Mouse (Mus musculus): Measurements from ENCODE around the gene Cmas. TPM values are rescaled to one million over a fixed set of nuclear protein-coding genes. Genes with fewer than 3 reads are reported as not detected.

The Cmas gene
- total and polyA plus RNA-seq, 3 experiments, result 11.7 to 35.9 (median 35.0) TPM

DNA sequence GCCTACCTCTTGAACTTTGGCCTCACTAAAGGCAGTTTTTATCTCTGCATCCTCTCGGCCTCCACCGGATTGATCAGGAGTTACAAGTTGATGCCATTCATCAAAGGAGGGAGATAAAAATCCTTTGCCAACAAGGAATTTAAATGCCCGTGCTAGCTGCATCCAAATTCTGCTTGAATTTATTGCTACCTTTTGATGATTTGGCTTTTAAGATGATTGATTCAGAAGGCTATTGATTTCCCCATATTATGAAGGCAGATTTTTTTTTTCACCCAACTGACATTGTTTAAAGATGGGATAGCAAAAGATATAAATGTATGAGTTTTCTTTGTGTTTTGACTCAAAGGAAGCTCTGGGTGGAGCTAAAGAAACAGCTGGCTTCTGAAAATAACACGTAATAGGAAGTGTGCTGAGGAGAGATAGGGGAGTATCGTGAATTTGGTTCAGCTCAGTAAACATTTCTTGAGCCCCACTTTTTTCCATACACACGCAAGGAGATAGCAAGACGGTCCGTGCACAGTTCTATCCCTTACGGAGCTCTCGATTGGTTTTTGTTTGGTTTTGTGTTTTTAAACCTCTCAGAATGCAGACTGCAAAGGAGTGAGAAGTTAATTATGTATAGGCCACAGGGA, 964 bp downstream of the Cmas start:
- Histone ChIP-seq H3K27ac (peak overlapping the region; percentile 81), H3K27me3 (ENCODE audit: control insufficient read depth, insufficient read depth, low read length) (no peaks in the 10 kb centered on the region), H3K9ac (ENCODE audit: low read depth, low read length) (peak overlapping the region; percentile 93), H3K79me2 (replicated peaks; ENCODE audit: control insufficient read depth, insufficient read depth, low read length) (peaks cover 2% of the 10 kb centered on the region), H3K4me1 (ENCODE audit: control insufficient read depth, insufficient read depth, low read length) (peaks cover 2% of the 10 kb centered on the region), H3K4me3 (peak overlapping the region; percentile 91), H3K36me3 (ENCODE audit: control insufficient read depth, insufficient read depth, low read length) (no peaks in the 10 kb centered on the region; the same call in 1 of the 2 replicates)
- TF ChIP-seq POLR2A (IDR thresholded peaks at IDR 0.05; ENCODE audit: insufficient read depth, low read depth, low read length) (0 out of 2 replicates have a peak, but pooled peaks have one; percentile 25), EP300 (IDR thresholded peaks at IDR 0.05; ENCODE audit: insufficient read depth, low read depth, low read length) (no peak), CTCF (IDR thresholded peaks at IDR 0.05) (no peak)
- intact Hi-C loops (cut with DNase I), result loop anchor here (2.0 to 5.0 kb wide), 2 partner anchors 375 to 410 kb away; partner anchors contain the start of gene Pyroxd1
- no peak for DNase-seq
- WGBS, result 26% methylated on average over 10 of the region's 10 CpGs

DNA sequence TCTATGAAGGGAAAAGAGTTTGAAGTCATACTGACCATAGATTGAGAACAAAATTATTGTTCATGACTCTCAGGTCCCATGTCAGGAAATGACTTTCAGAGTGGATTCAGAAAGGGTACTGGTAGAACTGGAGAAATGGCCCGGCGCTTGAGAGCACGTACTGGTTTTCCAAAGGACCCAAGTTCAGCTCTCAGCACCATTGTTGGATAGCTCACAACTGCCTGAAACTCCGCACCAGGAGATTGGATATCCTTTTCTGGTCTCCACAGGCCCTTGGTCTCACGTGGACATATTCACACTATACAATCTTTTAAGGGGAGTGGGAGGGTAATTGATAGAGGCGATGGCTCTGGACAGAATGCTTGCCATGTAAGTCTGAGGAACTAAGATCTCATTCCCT, 1.5 kb downstream of the Cmas start:
- H3K9ac ChIP-seq (ENCODE audit: low read depth, low read length), result no peak overlapping the region
- H3K4me3 ChIP-seq, result peak overlapping the region; percentile 91
- H3K27me3 ChIP-seq (ENCODE audit: control insufficient read depth, insufficient read depth, low read length), result no peaks in the 10 kb centered on the region
- H3K36me3 ChIP-seq (ENCODE audit: control insufficient read depth, insufficient read depth, low read length), result no peaks in the 10 kb centered on the region; the same call in 1 of the 2 replicates
- no peak for DNase-seq
- peak overlapping the region; percentile 81 for H3K27ac ChIP-seq
- intact Hi-C loops (cut with DNase I), result loop anchor here (2.0 to 5.0 kb wide), 2 partner anchors 375 to 411 kb away; partner anchors contain the start of gene Pyroxd1
- peaks cover 2% of the 10 kb centered on the region for H3K4me1 ChIP-seq (ENCODE audit: control insufficient read depth, insufficient read depth, low read length)
- TF ChIP-seq CTCF (IDR thresholded peaks at IDR 0.05) (no peak), POLR2A (IDR thresholded peaks at IDR 0.05; ENCODE audit: insufficient read depth, low read depth, low read length) (no peak), EP300 (IDR thresholded peaks at IDR 0.05; ENCODE audit: insufficient read depth, low read depth, low read length) (no peak)
- 48% methylated on average over 6 of the region's 6 CpGs for WGBS
- peaks cover 2% of the 10 kb centered on the region for H3K79me2 ChIP-seq (replicated peaks; ENCODE audit: control insufficient read depth, insufficient read depth, low read length)

DNA sequence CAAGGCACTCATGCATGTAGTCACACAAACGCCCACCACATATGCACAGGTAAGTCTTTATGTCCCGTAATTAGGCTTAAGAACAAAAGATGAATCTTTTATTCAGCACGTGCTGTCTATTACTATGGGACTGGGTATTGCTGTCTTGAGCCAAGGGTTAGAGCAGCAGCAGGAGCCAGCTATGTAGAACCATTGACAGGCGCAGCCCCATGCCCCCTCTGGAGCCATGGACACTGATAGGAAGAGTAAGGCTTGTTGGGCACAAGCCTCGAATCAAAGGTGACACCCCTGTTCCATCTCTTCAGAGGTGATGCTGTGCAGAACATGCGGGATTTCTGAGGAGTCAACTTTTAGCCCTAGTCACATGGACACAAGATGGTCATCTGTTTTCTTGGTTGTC, 2.1 kb downstream of the Cmas start:
- Histone ChIP-seq H3K36me3 (ENCODE audit: control insufficient read depth, insufficient read depth, low read length) (no peaks in the 10 kb centered on the region; the same call in 1 of the 2 replicates), H3K79me2 (replicated peaks; ENCODE audit: control insufficient read depth, insufficient read depth, low read length) (peaks cover 2% of the 10 kb centered on the region), H3K27ac (no peak overlapping the region), H3K4me3 (no peak overlapping the region), H3K9ac (ENCODE audit: low read depth, low read length) (no peak overlapping the region), H3K27me3 (ENCODE audit: control insufficient read depth, insufficient read depth, low read length) (no peaks in the 10 kb centered on the region), H3K4me1 (ENCODE audit: control insufficient read depth, insufficient read depth, low read length) (peaks cover 2% of the 10 kb centered on the region)
- no peak for TF ChIP-seq POLR2A (IDR thresholded peaks at IDR 0.05; ENCODE audit: insufficient read depth, low read depth, low read length)
- no peak for TF ChIP-seq CTCF (IDR thresholded peaks at IDR 0.05)
- no peak for TF ChIP-seq EP300 (IDR thresholded peaks at IDR 0.05; ENCODE audit: insufficient read depth, low read depth, low read length)
- intact Hi-C loops (cut with DNase I), result loop anchor here (5.0 kb wide), 1 partner anchor 411 kb away; the partner anchor contains the start of gene Pyroxd1
- no peak for DNase-seq
- WGBS, result 91% methylated on average over 6 of the region's 6 CpGs

DNA sequence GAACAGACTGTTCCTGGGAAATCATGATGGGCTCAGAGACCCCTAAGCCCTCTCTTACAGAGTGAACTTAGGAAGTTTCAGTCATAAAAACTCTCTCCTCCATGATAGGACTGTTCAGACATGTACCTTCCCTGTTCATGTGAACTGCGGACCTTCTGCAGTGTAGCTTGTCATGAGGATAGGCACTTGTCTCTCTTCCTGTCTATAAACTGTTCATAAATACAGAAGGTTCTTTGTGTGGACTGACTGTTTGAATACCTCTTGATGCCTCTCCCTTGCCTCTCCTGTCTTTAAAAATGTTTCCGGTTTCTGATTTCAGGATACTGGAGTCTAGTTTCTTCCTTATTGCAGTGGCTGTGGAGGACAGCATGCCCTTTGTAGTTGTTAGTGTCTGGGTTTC, 3.1 kb downstream of the Cmas start:
- intact Hi-C loops (cut with DNase I), result loop anchor here (5.0 kb wide), 1 partner anchor 412 kb away; the partner anchor contains the start of gene Pyroxd1
- H3K4me1 ChIP-seq (ENCODE audit: control insufficient read depth, insufficient read depth, low read length), result peaks cover 2% of the 10 kb centered on the region
- WGBS, result 76% methylated on average over 2 of the region's 2 CpGs
- no peak overlapping the region for H3K4me3 ChIP-seq
- H3K9ac ChIP-seq (ENCODE audit: low read depth, low read length), result no peak overlapping the region
- H3K27ac ChIP-seq, result no peak overlapping the region
- no peak for TF ChIP-seq EP300 (IDR thresholded peaks at IDR 0.05; ENCODE audit: insufficient read depth, low read depth, low read length)
- TF ChIP-seq CTCF (IDR thresholded peaks at IDR 0.05), result no peak
- TF ChIP-seq POLR2A (IDR thresholded peaks at IDR 0.05; ENCODE audit: insufficient read depth, low read depth, low read length), result no peak
- no peaks in the 10 kb centered on the region for H3K27me3 ChIP-seq (ENCODE audit: control insufficient read depth, insufficient read depth, low read length)
- peaks cover 2% of the 10 kb centered on the region for H3K79me2 ChIP-seq (replicated peaks; ENCODE audit: control insufficient read depth, insufficient read depth, low read length)
- H3K36me3 ChIP-seq (ENCODE audit: control insufficient read depth, insufficient read depth, low read length), result no peaks in the 10 kb centered on the region; the same call in 1 of the 2 replicates
- DNase-seq, result no peak

DNA sequence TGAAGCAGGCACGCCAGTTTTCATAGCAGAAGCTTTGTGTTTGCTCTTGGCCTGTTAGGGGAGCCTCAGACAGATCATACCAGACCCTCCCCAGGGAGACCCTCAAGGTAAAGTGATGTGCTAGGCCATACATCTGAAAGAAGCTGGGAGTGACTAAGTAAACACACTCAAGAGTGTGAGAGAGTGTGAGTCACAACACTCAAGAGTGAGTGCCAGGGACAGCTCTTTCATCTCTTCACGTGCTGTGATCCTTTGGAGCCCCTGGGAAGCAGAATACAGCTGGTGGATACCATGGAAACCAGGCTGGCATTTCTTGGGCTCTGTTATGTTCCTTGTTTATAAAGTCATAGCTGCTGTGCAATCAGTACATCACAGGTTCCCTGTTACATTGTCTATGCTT, 8.4 kb downstream of the Cmas start:
- H3K79me2 ChIP-seq (replicated peaks; ENCODE audit: control insufficient read depth, insufficient read depth, low read length), result no peaks in the 10 kb centered on the region; the same call in 1 of the 2 replicates
- no peak for DNase-seq
- H3K27ac ChIP-seq, result no peak overlapping the region
- H3K4me1 ChIP-seq (ENCODE audit: control insufficient read depth, insufficient read depth, low read length), result no peaks in the 10 kb centered on the region
- H3K9ac ChIP-seq (ENCODE audit: low read depth, low read length), result no peak overlapping the region
- H3K4me3 ChIP-seq, result no peak overlapping the region
- 92% methylated on average over 2 of the region's 2 CpGs for WGBS
- H3K36me3 ChIP-seq (ENCODE audit: control insufficient read depth, insufficient read depth, low read length), result no peaks in the 10 kb centered on the region
- H3K27me3 ChIP-seq (ENCODE audit: control insufficient read depth, insufficient read depth, low read length), result no peaks in the 10 kb centered on the region
- TF ChIP-seq POLR2A (IDR thresholded peaks at IDR 0.05; ENCODE audit: insufficient read depth, low read depth, low read length), result no peak
- TF ChIP-seq CTCF (IDR thresholded peaks at IDR 0.05), result no peak
- no peak for TF ChIP-seq EP300 (IDR thresholded peaks at IDR 0.05; ENCODE audit: insufficient read depth, low read depth, low read length)
- intact Hi-C loops (cut with DNase I), result no loop called here

DNA sequence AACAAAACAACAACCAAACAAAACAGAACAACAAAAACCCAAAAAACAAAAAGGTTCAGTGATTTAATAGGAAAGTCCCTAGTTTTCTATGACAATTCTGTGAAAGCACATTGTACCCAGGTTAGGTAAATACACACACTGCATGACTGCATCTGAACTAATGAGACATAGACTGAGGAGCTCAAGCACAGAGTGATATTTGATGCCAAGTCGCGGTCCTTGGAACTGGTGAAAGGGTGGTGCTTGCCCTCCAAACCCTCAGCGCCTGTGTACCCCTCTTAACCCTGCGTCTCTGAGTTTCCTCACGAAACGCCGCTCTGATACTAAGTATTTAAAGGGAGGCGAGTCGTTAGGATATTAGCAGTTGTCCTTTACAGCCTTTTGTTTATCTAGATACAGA, 10.8 kb downstream of the Cmas start:
- TF ChIP-seq POLR2A (IDR thresholded peaks at IDR 0.05; ENCODE audit: insufficient read depth, low read depth, low read length) (no peak), CTCF (IDR thresholded peaks at IDR 0.05) (no peak), EP300 (IDR thresholded peaks at IDR 0.05; ENCODE audit: insufficient read depth, low read depth, low read length) (no peak)
- H3K27me3 ChIP-seq (ENCODE audit: control insufficient read depth, insufficient read depth, low read length), result no peaks in the 10 kb centered on the region
- intact Hi-C loops (cut with DNase I), result no loop called here
- WGBS, result 93% methylated on average over 9 of the region's 9 CpGs
- H3K4me1 ChIP-seq (ENCODE audit: control insufficient read depth, insufficient read depth, low read length), result no peaks in the 10 kb centered on the region
- DNase-seq, result no peak
- no peak overlapping the region for H3K4me3 ChIP-seq
- H3K27ac ChIP-seq, result no peak overlapping the region
- H3K9ac ChIP-seq (ENCODE audit: low read depth, low read length), result no peak overlapping the region
- H3K79me2 ChIP-seq (replicated peaks; ENCODE audit: control insufficient read depth, insufficient read depth, low read length), result no peaks in the 10 kb centered on the region; the same call in 1 of the 2 replicates
- no peaks in the 10 kb centered on the region for H3K36me3 ChIP-seq (ENCODE audit: control insufficient read depth, insufficient read depth, low read length)

All from heart, adult 2 months (tissue).